Mouse (Mus musculus) stomach, embryonic 14.5 days (tissue): ENCODE results near the gene Yars. TPM values are rescaled to one million over a fixed set of nuclear protein-coding genes. Genes with fewer than 3 reads are reported as not detected.
"Not testable (repeated sequence)": the region's sequence is repeated elsewhere in the genome, so short reads cannot be mapped to it uniquely, and the experiment has no call there.

Experiments
- ATAC-seq: fragments of 200-750 bp; cut with Nextera tagmentation; 2 replicates; pipeline ENCODE4 v1.8.0; 2017; ENCODE audit warnings: low read depth, moderate TSS enrichment; ENCODE audit not compliant: insufficient number of reproducible peaks, insufficient read depth, low FRiP score
- H3K27ac ChIP-seq: fragments of 300-500 bp; sonication (generic); 2 replicates; pipeline ENCODE4 v1.5.1; 2014; ENCODE audit warnings: mild to moderate bottlenecking, low read length, moderate library complexity, mixed read lengths
- H3K27me3 ChIP-seq: fragments of 300-500 bp; sonication (generic); 2 replicates; pipeline ENCODE4 v1.6.1; 2014; ENCODE audit warnings: low read length, control low read depth, mixed read lengths; ENCODE audit not compliant: control insufficient read depth, insufficient read depth
- H3K36me3 ChIP-seq: fragments of 300-500 bp; sonication (generic); 2 replicates; pipeline ENCODE4 v1.6.1; 2014; ENCODE audit warnings: mild to moderate bottlenecking, control low read depth, low read length, moderate library complexity, mixed read lengths; ENCODE audit not compliant: control insufficient read depth, insufficient read depth
- H3K4me1 ChIP-seq: fragments of 300-500 bp; sonication (generic); 2 replicates; pipeline ENCODE4 v1.6.1; 2014; ENCODE audit warnings: low read length, control low read depth, mixed read lengths; ENCODE audit not compliant: control insufficient read depth, insufficient read depth
- H3K4me2 ChIP-seq: fragments of 300-500 bp; sonication (generic); replicated peaks from 2 replicates; pipeline ENCODE4 v1.6.1; 2014; ENCODE audit warnings: low read depth, low read length, control low read depth
- H3K4me3 ChIP-seq: fragments of 300-500 bp; sonication (generic); 2 replicates; pipeline ENCODE4 v1.5.1; 2014; ENCODE audit warnings: low read depth, low read length, control low read depth
- H3K9ac ChIP-seq: fragments of 300-500 bp; sonication (generic); replicated peaks from 2 replicates; pipeline ENCODE4 v1.6.1; 2014; ENCODE audit warnings: low read depth, mild to moderate bottlenecking, control low read depth, low read length, moderate library complexity, mixed read lengths
- H3K9me3 ChIP-seq: fragments of 300-500 bp; sonication (generic); 2 replicates; pipeline ENCODE4 v1.6.1; 2016; ENCODE audit warnings: low read depth, low read length, control low read depth; ENCODE audit not compliant: control insufficient read depth
- WGBS: fragments of 180-500 bp; shearing (Covaris S2); extraction: QIAGEN DNeasy Blood & Tissue Kit; methylation state at CpG from one replicate; pipeline ENCODE4 v1.1.7; 2014; 5-methylcytosine and 5-hydroxymethylcytosine counted together
- polyA plus RNA-seq: library from polyadenylated mRNA; unstranded; fragments of >200 nt; fragmentation: Nextera tagmentation; extraction: Ambion mirVana; gene quantifications from 2 replicates; pipeline ENCODE4 v1.2.1, GENCODE M21; 2014

Yars gene
- polyA plus RNA-seq, 1 experiment from 2014 or later: 81.6 TPM

GRCm38 (mm10) chr4:129197514-129197913 lies 8.0 kb downstream of the Yars start:
- WGBS: 99% methylated on average over 6 of the region's 6 CpGs

GRCm38 (mm10) chr4:129204655-129205054 lies 15.1 kb downstream of the Yars start:
- no peak overlapping the region for H3K27ac ChIP-seq
- H3K4me3 ChIP-seq: no peak overlapping the region
- no peak overlapping the region for H3K4me2 ChIP-seq
- no peaks in the 10 kb centered on the region for H3K27me3 ChIP-seq
- H3K9me3 ChIP-seq: no peaks in the 10 kb centered on the region
- H3K9ac ChIP-seq: no peak overlapping the region
- H3K4me1 ChIP-seq: no peaks in the 10 kb centered on the region
- no peak for ATAC-seq
- 92% methylated on average over 10 of the region's 10 CpGs for WGBS
- peaks cover 42% of the 10 kb centered on the region for H3K36me3 ChIP-seq

More at GRCm38 (mm10) chr4:129197514-129197913, 8.0 kb downstream of the Yars start:
- Histone ChIP-seq H3K4me1 (no peaks in the 10 kb centered on the region), H3K9ac (no peak overlapping the region), H3K4me2 (no peak overlapping the region), H3K27ac (no peak overlapping the region), H3K27me3 (no peaks in the 10 kb centered on the region), H3K4me3 (no peak overlapping the region), H3K9me3 (no peaks in the 10 kb centered on the region), H3K36me3 (peaks cover 41% of the 10 kb centered on the region)
- no peak for ATAC-seq

- Histone ChIP-seq H3K9me3 (no peaks in the 10 kb centered on the region), H3K36me3 (peaks cover 39% of the 10 kb centered on the region), H3K4me3 (no peak overlapping the region), H3K4me1 (no peaks in the 10 kb centered on the region), H3K4me2 (no peak overlapping the region), H3K9ac (no peak overlapping the region), H3K27me3 (no peaks in the 10 kb centered on the region), H3K27ac (no peak overlapping the region)
- WGBS: 49% methylated on average over 8 of the region's 8 CpGs
- ATAC-seq: no peak
Observed at GRCm38 (mm10) chr4:129206792-129207191, 17.2 kb downstream of the Yars start.

GRCm38 (mm10) chr4:129209504-129209903 lies 19.9 kb downstream of the Yars start:
- peaks cover 43% of the 10 kb centered on the region for H3K36me3 ChIP-seq
- no peak overlapping the region for H3K27ac ChIP-seq

GRCm38 (mm10) chr4:129211461-129211860 lies 21.9 kb downstream of the Yars start:
- no peak for ATAC-seq
- Histone ChIP-seq H3K9me3 (no peaks in the 10 kb centered on the region), H3K27me3 (no peaks in the 10 kb centered on the region), H3K4me1 (no peaks in the 10 kb centered on the region), H3K4me3 (no peak overlapping the region), H3K36me3 (peaks cover 49% of the 10 kb centered on the region), H3K9ac (no peak overlapping the region), H3K27ac (no peak overlapping the region), H3K4me2 (no peak overlapping the region)
- WGBS: 74% methylated on average over 4 of the region's 4 CpGs

More at GRCm38 (mm10) chr4:129209504-129209903, 19.9 kb downstream of the Yars start:
- H3K9ac ChIP-seq: no peak overlapping the region
- no peak overlapping the region for H3K4me2 ChIP-seq
- no peaks in the 10 kb centered on the region for H3K4me1 ChIP-seq
- H3K9me3 ChIP-seq: no peaks in the 10 kb centered on the region
- H3K27me3 ChIP-seq: no peaks in the 10 kb centered on the region
- H3K4me3 ChIP-seq: no peak overlapping the region
- 51% methylated on average over 7 of the region's 7 CpGs for WGBS
- no peak for ATAC-seq

- 69% methylated on average over 3 of the region's 3 CpGs for WGBS
- H3K4me2 ChIP-seq, H3K4me1 ChIP-seq, ATAC-seq, H3K27ac ChIP-seq, H3K27me3 ChIP-seq, H3K4me3 ChIP-seq, H3K9ac ChIP-seq, H3K9me3 ChIP-seq: not testable (repeated sequence)
- H3K36me3 ChIP-seq: peaks cover 58% of the 10 kb centered on the region
Observed at GRCm38 (mm10) chr4:129212486-129212885, 22.9 kb downstream of the Yars start.

- Histone ChIP-seq H3K27me3 (no peaks in the 10 kb centered on the region), H3K9me3 (no peaks in the 10 kb centered on the region), H3K4me1 (0 out of 2 replicates have a peak, but pooled peaks cover 5% of the 10 kb centered on the region), H3K9ac (no peak overlapping the region), H3K4me2 (no peak overlapping the region), H3K4me3 (no peak overlapping the region), H3K27ac (no peak overlapping the region), H3K36me3 (peaks cover 79% of the 10 kb centered on the region)
- no peak for ATAC-seq
- 78% methylated on average over 7 of the region's 7 CpGs for WGBS
Observed at GRCm38 (mm10) chr4:129218569-129219175, 29.1 kb downstream of the Yars start.

- H3K4me1 ChIP-seq: 0 out of 2 replicates have a peak, but pooled peaks cover 5% of the 10 kb centered on the region
- no peak for ATAC-seq
- WGBS: 90% methylated on average over 10 of the region's 10 CpGs
- H3K36me3 ChIP-seq: peaks cover 79% of the 10 kb centered on the region
- no peak overlapping the region for H3K4me3 ChIP-seq
- no peaks in the 10 kb centered on the region for H3K27me3 ChIP-seq
- H3K27ac ChIP-seq: no peak overlapping the region
- H3K9ac ChIP-seq: no peak overlapping the region
- no peaks in the 10 kb centered on the region for H3K9me3 ChIP-seq
- H3K4me2 ChIP-seq: no peak overlapping the region
Observed at GRCm38 (mm10) chr4:129219198-129219597, 29.6 kb downstream of the Yars start.
